Mouse (Mus musculus) forebrain, embryonic 14.5 days (tissue): Measurements from ENCODE around the gene Nfia. TPM values are rescaled to one million over a fixed set of nuclear protein-coding genes. Genes with fewer than 3 reads are reported as not detected.

Experiments
- ATAC-seq: fragments of 200-750 bp; cut with Nextera tagmentation; 2 replicates; pipeline ENCODE4 v1.8.0; 2017; ENCODE audit warnings: mild to moderate bottlenecking, moderate library complexity
- DNase-seq: peaks from one replicate; pipeline ENCODE4 v3.0.0-alpha.2; 2015; ENCODE audit warnings: low spot score
- H3K27ac ChIP-seq: fragments of 300-500 bp; sonication (generic); 2 replicates; pipeline ENCODE4 v1.5.1; 2014; ENCODE audit warnings: low read depth, mild to moderate bottlenecking, control low read depth, low read length, moderate library complexity
- H3K27me3 ChIP-seq: fragments of 300-500 bp; sonication (generic); replicated peaks from 2 replicates; pipeline ENCODE4 v1.6.1; 2014; ENCODE audit warnings: low read length, control low read depth, mixed read lengths; ENCODE audit not compliant: control insufficient read depth, insufficient read depth
- H3K36me3 ChIP-seq: fragments of 300-500 bp; sonication (generic); 2 replicates; pipeline ENCODE4 v1.6.1; 2014; ENCODE audit warnings: low read length, control low read depth; ENCODE audit not compliant: control insufficient read depth, insufficient read depth
- H3K4me1 ChIP-seq: fragments of 300-500 bp; sonication (generic); 2 replicates; pipeline ENCODE4 v1.6.1; 2014; ENCODE audit warnings: antibody characterized with exemption, low read length, control low read depth; ENCODE audit not compliant: control insufficient read depth, insufficient read depth
- H3K4me2 ChIP-seq: fragments of 300-500 bp; sonication (generic); 2 replicates; pipeline ENCODE4 v1.6.1; 2014; ENCODE audit warnings: mild to moderate bottlenecking, control low read depth, low read length
- H3K4me3 ChIP-seq: fragments of 300-500 bp; sonication (generic); 2 replicates; pipeline ENCODE4 v1.5.1; 2014; ENCODE audit warnings: low read depth, low read length, control low read depth
- H3K9ac ChIP-seq: fragments of 300-500 bp; sonication (generic); 2 replicates; pipeline ENCODE4 v1.6.1; 2014; ENCODE audit warnings: mild to moderate bottlenecking, low read length, control low read depth, moderate library complexity
- H3K9me3 ChIP-seq: fragments of 300-500 bp; sonication (generic); replicated peaks from 2 replicates; pipeline ENCODE4 v1.6.1; 2016; ENCODE audit warnings: low read length, control low read depth, mixed read lengths; ENCODE audit not compliant: control insufficient read depth
- WGBS: fragments of 180-500 bp; shearing (Covaris S2); extraction: QIAGEN DNeasy Blood & Tissue Kit; methylation state at CpG from one replicate; pipeline ENCODE4 v1.1.7; 2014; 5-methylcytosine and 5-hydroxymethylcytosine counted together
- polyA plus RNA-seq: library from polyadenylated mRNA; unstranded; fragments of >200 nt; fragmentation: Nextera tagmentation; extraction: Ambion mirVana; gene quantifications from 2 replicates; pipeline ENCODE4 v1.2.1, GENCODE M21; 2014

The Nfia gene
- polyA plus RNA-seq, 1 experiment from 2014 or later, result 71.5 TPM

DNA sequence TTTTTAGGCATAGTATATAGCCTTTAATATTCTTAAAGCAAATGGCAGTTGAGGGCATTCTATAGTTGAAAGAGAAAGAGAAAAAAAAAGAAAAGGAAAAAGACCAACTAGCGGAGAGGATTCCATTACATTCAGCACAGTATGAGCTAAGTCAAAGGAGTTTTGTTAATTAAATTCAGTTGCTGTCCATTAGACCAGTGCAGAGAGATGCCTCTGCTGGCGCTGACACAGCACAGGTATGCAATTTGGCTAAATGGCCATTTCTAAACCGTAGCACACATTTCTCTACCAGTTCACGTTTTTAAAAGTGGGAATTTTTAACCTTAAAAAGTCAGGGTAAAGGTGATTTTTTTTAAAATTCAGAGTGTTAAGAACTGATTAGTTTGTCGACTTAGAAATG is 32.1 kb downstream of the Nfia start:
- no peaks in the 10 kb centered on the region for H3K27me3 ChIP-seq
- 0 out of 2 replicates have a peak, but pooled peaks cover 10% of the 10 kb centered on the region for H3K36me3 ChIP-seq
- no peak overlapping the region for H3K4me2 ChIP-seq
- no peak overlapping the region for H3K9ac ChIP-seq
- DNase-seq, result no peak
- no peaks in the 10 kb centered on the region for H3K9me3 ChIP-seq
- H3K27ac ChIP-seq, result no peak overlapping the region
- H3K4me3 ChIP-seq, result no peak overlapping the region
- no peak for ATAC-seq
- peaks cover 29% of the 10 kb centered on the region for H3K4me1 ChIP-seq
- WGBS, result 57% methylated on average over 5 of the region's 5 CpGs

DNA sequence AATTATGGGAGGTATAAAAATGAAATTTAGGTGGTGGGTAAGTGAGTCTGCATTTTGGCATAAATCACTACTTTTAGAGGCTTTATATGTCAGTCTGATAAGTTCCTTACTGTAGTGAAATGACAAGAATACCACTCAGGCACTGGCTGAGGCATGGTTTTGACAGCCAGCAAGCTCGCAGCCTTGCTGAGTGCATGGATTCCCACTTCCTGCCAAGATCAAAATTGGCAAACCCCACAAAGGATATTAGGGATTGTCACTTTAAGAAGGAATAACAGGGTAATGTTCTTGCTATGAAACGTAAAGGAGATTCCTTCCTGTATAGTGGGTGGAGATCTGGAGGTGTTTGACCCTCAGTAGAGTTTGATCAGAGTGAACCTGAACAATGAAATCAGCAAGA is 32.7 kb downstream of the Nfia start:
- peak; percentile 33; the same call in 1 of the 2 replicates for ATAC-seq
- no peak overlapping the region for H3K4me3 ChIP-seq
- no peak overlapping the region for H3K27ac ChIP-seq
- H3K9me3 ChIP-seq, result no peaks in the 10 kb centered on the region
- H3K27me3 ChIP-seq, result no peaks in the 10 kb centered on the region
- H3K4me2 ChIP-seq, result peak overlapping the region; percentile 23; the same call in 1 of the 2 replicates
- H3K9ac ChIP-seq, result no peak overlapping the region
- H3K36me3 ChIP-seq, result 0 out of 2 replicates have a peak, but pooled peaks cover 5% of the 10 kb centered on the region
- 9% methylated on average over 2 of the region's 2 CpGs for WGBS
- H3K4me1 ChIP-seq, result peaks cover 31% of the 10 kb centered on the region
- DNase-seq, result peak; percentile 65

DNA sequence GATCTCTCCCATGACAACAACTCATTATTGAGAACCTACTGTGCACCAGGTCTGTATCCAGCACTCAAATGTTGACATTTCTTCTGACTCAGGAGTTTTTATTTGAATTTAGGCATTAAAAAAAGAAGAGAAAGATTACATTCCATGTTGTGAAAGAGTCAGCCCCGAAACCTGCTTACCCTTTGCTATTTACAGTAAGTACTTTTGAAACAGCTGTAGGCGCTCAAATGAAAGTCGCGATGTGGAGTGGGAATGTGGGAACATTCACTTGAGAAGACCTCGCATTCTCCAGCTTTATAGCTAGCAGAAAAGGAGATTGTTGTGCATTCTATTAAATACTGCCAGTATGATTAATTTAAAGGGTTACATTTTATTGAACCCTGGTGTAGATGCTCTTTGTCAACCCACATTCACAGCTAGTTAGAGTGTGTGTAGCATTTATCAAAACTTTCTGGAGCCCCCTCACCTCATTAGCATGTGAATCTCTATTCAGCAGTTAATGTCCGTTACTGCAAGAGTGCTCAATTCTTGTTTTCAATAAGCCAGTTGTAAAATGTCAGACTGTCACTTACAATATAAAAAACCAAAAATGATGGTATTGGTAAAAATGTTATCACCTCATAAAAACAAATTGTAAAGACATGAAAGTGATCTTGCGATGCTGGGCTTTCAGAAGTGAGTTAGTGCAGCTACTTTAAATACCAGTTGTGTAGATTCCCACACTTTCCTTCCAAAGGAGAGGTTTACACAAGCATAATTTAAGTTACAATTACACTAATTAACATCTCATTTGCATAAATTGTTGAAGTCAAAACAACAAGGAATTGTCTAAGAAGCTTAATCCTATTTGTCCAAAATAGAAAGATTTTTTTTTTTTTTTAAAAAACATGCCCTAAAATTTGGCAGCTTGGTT is 33.6 kb downstream of the Nfia start:
- peak; percentile 72 for DNase-seq
- peak; percentile 83 for ATAC-seq
- H3K36me3 ChIP-seq, result 0 out of 2 replicates have a peak, but pooled peaks cover 3% of the 10 kb centered on the region
- peaks cover 34% of the 10 kb centered on the region for H3K4me1 ChIP-seq
- no peak overlapping the region for H3K9ac ChIP-seq
- no peaks in the 10 kb centered on the region for H3K27me3 ChIP-seq
- H3K4me3 ChIP-seq, result no peak overlapping the region
- H3K27ac ChIP-seq, result no peak overlapping the region
- peak overlapping the region; percentile 12; the same call in 1 of the 2 replicates for H3K4me2 ChIP-seq
- no peaks in the 10 kb centered on the region for H3K9me3 ChIP-seq
- WGBS, result 7% methylated on average over 7 of the region's 7 CpGs

DNA sequence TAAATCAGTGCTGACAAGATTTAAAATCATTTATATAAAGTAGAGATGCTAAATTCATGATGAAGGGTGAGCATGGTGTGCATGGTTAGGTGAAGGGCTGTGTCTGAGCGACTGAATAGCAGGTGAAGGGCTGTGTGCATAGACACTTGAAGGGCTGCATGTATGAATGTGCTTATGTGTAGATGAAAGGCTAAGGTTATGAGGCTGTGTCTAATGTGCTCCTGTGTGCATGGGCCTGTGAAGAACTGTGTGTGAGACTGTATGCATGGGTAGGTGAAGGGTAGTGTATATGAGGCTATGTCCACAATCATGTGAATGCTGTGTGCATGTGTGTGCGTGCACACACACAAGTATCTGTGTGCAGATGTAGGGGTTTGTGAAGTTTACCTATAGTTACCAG is 34.4 kb downstream of the Nfia start:
- H3K27me3 ChIP-seq, result no peaks in the 10 kb centered on the region
- no peak overlapping the region for H3K4me2 ChIP-seq
- ATAC-seq (peak; percentile 37), DNase-seq (no peak)
- H3K4me1 ChIP-seq, result peaks cover 34% of the 10 kb centered on the region
- H3K9ac ChIP-seq, result no peak overlapping the region
- no peak overlapping the region for H3K27ac ChIP-seq
- H3K9me3 ChIP-seq, result no peaks in the 10 kb centered on the region
- H3K36me3 ChIP-seq, result 0 out of 2 replicates have a peak, but pooled peaks cover 3% of the 10 kb centered on the region
- whole genome bisulfite sequencing, result 63% methylated on average over 2 of the region's 2 CpGs
- no peak overlapping the region for H3K4me3 ChIP-seq

DNA sequence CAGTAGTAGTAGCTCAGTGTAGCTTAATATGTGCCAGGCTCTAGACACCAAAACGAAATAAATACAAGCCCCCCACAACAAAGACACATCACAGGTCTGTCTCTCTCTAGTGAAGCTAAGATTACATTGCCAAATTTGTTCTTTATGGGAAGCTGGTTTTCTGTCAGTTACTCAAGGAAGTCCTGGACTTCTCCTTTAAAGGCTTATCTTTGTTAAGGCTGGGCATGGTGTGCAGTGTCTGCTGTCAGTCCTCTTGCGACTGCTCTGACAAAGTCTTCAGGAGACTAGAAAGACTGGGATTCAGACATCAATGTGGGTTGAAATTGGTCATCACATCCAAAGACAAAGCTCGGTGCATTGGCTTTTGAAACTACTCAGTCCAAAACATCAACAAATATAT is 36.4 kb downstream of the Nfia start:
- no peak overlapping the region for H3K4me3 ChIP-seq
- 82% methylated on average over 3 of the region's 3 CpGs for WGBS
- no peak overlapping the region for H3K4me2 ChIP-seq

DNA sequence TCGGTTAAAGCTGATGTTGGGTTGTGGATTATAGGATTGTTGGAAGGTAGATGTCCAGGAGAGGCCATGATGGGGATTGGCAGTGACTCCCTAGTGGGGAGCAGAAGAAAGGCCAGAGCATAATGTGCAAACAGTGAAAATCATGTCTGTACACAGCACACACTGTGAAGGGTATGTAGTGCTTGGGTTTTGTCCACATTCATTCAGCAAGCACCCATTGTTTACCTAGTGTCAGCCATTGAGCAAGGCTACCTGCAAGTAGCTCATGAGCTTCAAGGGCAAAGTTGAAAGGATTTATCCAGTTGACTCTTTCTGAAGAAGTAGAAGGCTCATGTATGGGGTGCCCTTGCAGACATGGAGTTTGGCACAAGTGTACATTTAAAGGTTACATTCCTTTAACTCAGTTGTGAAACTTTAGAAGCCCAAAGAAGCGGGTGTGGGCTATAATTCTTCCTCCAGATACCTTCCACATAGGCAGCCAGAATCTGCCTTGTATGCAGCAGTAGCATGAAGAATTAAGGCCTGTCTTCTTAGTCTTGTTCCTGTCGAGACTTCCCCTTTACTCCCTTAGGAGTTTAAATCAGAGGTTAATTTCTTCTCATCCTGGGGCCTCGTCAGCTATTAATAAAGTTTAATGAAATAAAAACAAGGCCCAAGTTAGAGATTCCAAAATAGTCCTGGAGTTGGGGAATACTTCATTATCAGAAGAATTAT is 37.2 kb downstream of the Nfia start:
- 69% methylated on average over 4 of the region's 4 CpGs for WGBS
- Histone ChIP-seq H3K36me3 (no peaks in the 10 kb centered on the region), H3K27ac (no peak overlapping the region), H3K27me3 (no peaks in the 10 kb centered on the region), H3K9me3 (no peaks in the 10 kb centered on the region), H3K4me2 (no peak overlapping the region), H3K4me1 (peaks cover 28% of the 10 kb centered on the region), H3K9ac (no peak overlapping the region), H3K4me3 (no peak overlapping the region)
- DNase-seq, result no peak
- no peak for ATAC-seq

More for the DNA sequence above, 36.4 kb downstream of the Nfia start:
- no peaks in the 10 kb centered on the region for H3K36me3 ChIP-seq
- H3K27me3 ChIP-seq, result no peaks in the 10 kb centered on the region
- H3K9me3 ChIP-seq, result no peaks in the 10 kb centered on the region
- H3K9ac ChIP-seq, result no peak overlapping the region
- peaks cover 29% of the 10 kb centered on the region for H3K4me1 ChIP-seq
- ATAC-seq (no peak), DNase-seq (no peak)
- H3K27ac ChIP-seq, result no peak overlapping the region

DNA sequence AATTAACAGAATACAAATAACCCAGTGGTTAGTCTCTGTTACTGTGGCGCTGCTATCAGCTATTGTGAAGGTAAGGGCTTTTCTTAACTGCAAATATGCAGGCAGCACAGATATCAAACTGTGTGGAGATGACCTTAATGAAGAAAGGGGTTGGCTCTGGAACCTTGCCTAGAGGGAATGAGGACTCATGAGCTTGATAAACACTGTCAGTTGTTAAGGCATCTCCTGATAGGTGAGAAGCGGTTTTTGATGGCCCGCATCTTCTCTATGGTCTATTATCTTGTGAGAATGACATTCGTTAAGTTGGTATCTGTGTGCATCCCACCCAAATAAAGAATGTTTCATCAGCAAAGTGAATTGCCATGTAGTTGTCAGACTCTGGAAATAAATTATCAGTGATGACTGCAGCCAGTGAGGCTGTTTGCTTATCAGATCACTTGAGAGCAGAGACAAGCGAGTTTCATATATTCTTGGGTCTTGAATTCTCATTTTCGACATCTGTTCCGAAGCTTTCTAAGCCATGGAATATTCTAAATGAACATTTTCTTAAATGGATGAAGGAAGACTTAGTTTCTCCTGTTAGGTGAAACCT is 37.9 kb downstream of the Nfia start:
- no peaks in the 10 kb centered on the region for H3K36me3 ChIP-seq
- DNase-seq, result no peak
- no peak overlapping the region for H3K4me2 ChIP-seq
- WGBS, result 67% methylated on average over 7 of the region's 7 CpGs
- no peak overlapping the region for H3K4me3 ChIP-seq
- no peak overlapping the region for H3K27ac ChIP-seq
- H3K27me3 ChIP-seq, result no peaks in the 10 kb centered on the region
- no peak for ATAC-seq
- H3K4me1 ChIP-seq, result peaks cover 24% of the 10 kb centered on the region
- H3K9me3 ChIP-seq, result no peaks in the 10 kb centered on the region
- no peak overlapping the region for H3K9ac ChIP-seq

DNA sequence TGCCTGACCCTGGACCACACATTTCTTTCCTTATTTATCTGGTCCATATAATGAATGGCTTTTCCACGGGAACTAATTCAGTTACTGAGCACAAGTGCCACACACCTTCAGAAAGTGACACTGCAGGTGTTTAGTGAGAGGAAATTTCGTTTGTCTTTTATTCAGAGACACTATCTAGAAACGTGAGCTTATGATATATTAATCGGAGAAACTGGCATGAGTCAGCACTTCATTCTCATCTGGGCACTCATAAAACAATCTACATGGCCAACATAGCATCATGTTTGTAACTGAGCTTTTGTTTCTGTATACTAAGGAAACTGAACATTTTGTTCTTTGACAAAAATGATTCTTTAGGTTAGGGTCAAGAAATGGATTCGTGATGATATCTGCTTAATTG is 40.5 kb downstream of the Nfia start:
- no peak overlapping the region for H3K9ac ChIP-seq
- H3K4me2 ChIP-seq, result no peak overlapping the region
- DNase-seq, result no peak
- H3K27ac ChIP-seq, result no peak overlapping the region
- no peaks in the 10 kb centered on the region for H3K27me3 ChIP-seq
- ATAC-seq, result no peak
- no peaks in the 10 kb centered on the region for H3K36me3 ChIP-seq
- no peaks in the 10 kb centered on the region for H3K9me3 ChIP-seq
- 81% methylated on average over 5 of the region's 5 CpGs for WGBS
- H3K4me3 ChIP-seq, result no peak overlapping the region
- peaks cover 27% of the 10 kb centered on the region; the same call in 1 of the 2 replicates for H3K4me1 ChIP-seq
